Mouse (Mus musculus) embryonic fibroblast, embryonic 13.5 days (primary cell): ENCODE measurements around the gene Pik3cb.

ENCODE experiments used
- CTCF ChIP-seq: IDR thresholded peaks from 2 replicates; pipeline ENCODE4 v1.5.1; 2011; ENCODE audit warnings: mild to moderate bottlenecking, control low read depth, low read length, moderate library complexity, borderline replicate concordance; ENCODE audit not compliant: insufficient read depth
- POLR2A ChIP-seq: IDR thresholded peaks from 2 replicates; pipeline ENCODE4 v1.6.1; 2011; ENCODE audit warnings: low read depth, mild to moderate bottlenecking, control low read depth, low read length, moderate library complexity

- no peak for TF ChIP-seq CTCF
- TF ChIP-seq POLR2A = no peak
These were observed 41.8 kb downstream of the Pik3cb start for GRCm38 (mm10) chr9:99098482-99099129.
